Mouse (Mus musculus) megakaryocyte-erythroid progenitor cell, adult 5 weeks (primary cell): ENCODE results near the gene C730034F03Rik. TPM values are rescaled to one million over a fixed set of nuclear protein-coding genes. Genes with fewer than 3 reads are reported as not detected.

Experiments used
- polyA plus RNA-seq: library from polyadenylated mRNA; stranded (reverse); fragments of >175 nt; gene quantifications from 2 replicates; pipeline ENCODE4 v1.2.3, GENCODE M21; 2012

Gene C730034F03Rik
- polyA plus RNA-seq, result 0.07 TPM in 1 of 2 replicates, not detected in the other

DNA sequence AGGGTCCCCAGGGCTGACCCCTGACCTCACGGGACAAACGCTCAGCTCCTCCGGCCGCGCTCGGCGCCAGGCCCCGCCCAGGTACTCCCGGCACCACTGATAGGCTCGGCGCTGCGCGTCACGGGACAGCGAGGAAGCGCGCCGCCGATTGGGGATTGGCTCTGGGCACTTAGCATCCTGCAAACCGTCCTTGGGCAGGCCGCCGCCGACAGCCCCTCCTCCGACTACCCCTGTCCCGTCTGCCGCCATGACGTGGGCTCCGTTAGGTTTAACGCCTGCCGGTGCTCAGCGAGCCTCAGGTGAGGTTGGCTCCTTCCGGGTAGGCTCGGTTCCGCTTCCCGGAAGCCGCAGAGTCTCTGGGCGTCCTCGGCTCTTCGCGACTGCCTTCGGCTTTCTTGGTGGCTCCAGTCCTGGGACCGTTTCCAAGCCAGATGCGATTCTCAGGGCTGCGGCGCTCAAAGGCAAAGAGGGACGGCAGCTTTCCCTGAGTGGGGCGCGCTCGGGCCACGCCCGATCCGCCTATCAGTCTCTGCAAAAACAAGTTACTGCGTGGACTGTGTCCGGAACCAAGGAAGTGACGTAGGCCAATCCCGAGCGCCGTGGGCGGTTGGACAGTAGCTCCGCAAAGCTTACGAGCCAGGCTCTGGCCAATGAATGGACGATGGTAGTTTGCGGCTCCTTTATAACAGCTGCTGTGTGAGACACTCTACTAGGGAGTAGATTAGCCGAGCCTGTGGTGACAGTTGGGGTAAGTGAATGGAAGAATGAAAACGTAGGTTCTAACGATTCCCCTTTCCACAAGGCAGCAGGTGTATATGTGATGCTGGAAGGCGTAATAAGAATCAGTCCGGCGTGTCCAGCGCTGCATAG is at the start of gene C730034F03Rik, which contains the start of the genes Gm44502 and Chkb:
C730034F03Rik (plus strand) TSS at position 238 of the 870 bp plus-strand sequence.
Gm44502 (minus strand) TSS at position 345 of the 870 bp plus-strand sequence.
Chkb (minus strand) TSS at position 557 of the 870 bp plus-strand sequence.

DNA sequence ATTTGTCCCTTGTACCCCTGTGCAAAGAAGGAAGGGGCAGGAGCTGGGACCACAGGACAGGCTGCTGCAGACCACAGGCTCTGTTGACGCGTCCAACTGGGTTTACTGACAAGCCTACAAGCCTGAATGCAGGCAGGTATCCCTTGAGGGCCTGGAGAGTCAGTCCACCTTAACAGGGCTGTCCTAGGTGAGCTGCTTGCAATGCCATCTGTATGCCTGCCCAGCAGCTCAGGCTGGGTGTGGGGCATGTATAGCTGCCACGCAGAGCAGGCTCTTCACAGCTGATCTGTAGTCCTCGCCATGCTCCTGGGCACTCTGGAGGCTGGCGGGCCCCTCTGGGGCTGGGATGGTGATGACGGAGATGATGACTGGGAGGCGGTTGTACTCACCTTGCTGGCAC is 44.8 kb upstream of the C730034F03Rik start, which contains the start of gene Klhdc7b:
Klhdc7b (plus strand) TSS at position 301 of the 400 bp plus-strand sequence.

GRCm38 (mm10) chr15:89410118-89410517 is 19.3 kb upstream of the C730034F03Rik start, which contains the start of gene Syce3:
Syce3 (minus strand) TSS chr15:89410503.

GRCm38 (mm10) chr15:89425711-89426121 is 3.7 kb upstream of the C730034F03Rik start, which contains the start of gene Cpt1b:
Cpt1b (minus strand) TSS chr15:89425863.

DNA sequence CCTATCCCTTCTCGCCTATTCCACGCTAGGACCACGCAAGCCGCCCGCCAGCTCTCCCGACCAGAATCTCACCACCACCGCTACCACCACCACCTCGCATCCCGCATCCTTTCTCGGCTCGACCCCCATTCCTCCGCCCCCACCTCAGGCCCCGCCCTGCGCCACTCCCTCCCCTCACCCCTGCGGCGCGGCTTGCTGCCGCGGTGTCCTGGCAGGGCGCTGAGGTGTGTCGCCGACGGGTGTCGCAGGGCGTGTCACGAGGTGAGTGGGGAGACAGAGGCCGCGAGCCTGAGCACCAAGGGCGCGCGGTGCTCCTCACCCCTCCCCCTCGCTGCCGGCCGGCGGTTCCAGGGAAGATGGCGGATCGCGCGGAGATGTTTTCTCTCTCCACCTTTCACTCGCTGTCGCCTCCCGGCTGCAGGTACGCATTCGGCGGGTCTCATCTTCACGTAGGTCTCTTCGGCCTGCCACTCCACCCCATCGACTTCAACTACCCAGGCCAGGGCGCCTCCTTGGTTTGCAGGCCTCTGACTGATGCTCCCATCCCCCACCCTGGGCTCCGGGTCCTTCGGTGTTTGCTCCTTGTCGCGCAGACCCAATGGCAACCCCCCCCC is 24.6 kb downstream of the C730034F03Rik start, which contains the start of gene Mapk8ip2:
Mapk8ip2 (plus strand) TSS at position 49 of the 614 bp plus-strand sequence.

DNA sequence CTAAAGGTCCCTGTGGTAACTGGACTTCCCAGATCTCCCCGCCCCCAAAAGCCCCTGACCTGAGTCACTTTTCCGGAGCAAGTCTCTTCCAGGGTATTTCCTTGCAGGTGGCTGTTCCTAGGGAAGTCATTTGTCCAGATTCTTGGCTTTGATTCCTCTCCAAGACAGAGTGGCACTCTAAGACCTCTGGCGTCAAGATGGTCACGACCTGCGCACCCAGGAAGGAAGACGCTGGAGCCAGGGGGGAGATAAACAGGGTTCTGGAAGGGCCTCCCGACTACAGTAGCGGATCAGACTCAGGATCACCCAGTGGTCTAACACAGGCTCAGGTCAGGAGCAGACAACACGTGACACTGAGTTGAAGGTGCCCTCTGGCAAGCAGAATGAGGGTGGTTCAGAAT is 47.7 kb downstream of the C730034F03Rik start, which contains the start of gene Arsa:
Arsa (minus strand) TSS at position 335 of the 401 bp plus-strand sequence.

Other genes with a start within 250 kb of the C730034F03Rik start
- 38.5 and 40.7 TPM in 2 replicates for gene Plxnb2, start 248.8 kb upstream of the C730034F03Rik start, polyA plus RNA-seq
- 10.1 and 11.8 TPM in 2 replicates for gene Dennd6b, start 233.1 kb upstream of the C730034F03Rik start, polyA plus RNA-seq
- 47.6 and 60.3 TPM in 2 replicates for gene Ppp6r2, start 218.0 kb upstream of the C730034F03Rik start, polyA plus RNA-seq
- 172 and 230 TPM in 2 replicates for gene Sbf1, start 114.3 kb upstream of the C730034F03Rik start, polyA plus RNA-seq
- not detected in 2 replicates for gene Adm2, start 106.9 kb upstream of the C730034F03Rik start, polyA plus RNA-seq
- not detected in 2 replicates for gene Miox, start 95.2 kb upstream of the C730034F03Rik start, polyA plus RNA-seq
- gene Lmf2, start 73.9 kb upstream of the C730034F03Rik start, polyA plus RNA-seq, result 139 and 151 TPM in 2 replicates
- 63.0 and 78.6 TPM in 2 replicates for gene Ncaph2, start 73.9 kb upstream of the C730034F03Rik start, polyA plus RNA-seq
- gene Sco2, start 55.7 kb upstream of the C730034F03Rik start, polyA plus RNA-seq, result 75.8 and 81.4 TPM in 2 replicates
- 1.4 and 1.6 TPM in 2 replicates for gene Tymp, start 52.5 kb upstream of the C730034F03Rik start, polyA plus RNA-seq
- gene Odf3b, start 50.3 kb upstream of the C730034F03Rik start, polyA plus RNA-seq, result 24.7 and 38.6 TPM in 2 replicates
- gene Klhdc7b, start 44.7 kb upstream of the C730034F03Rik start, polyA plus RNA-seq, result 0.06 and 0.18 TPM in 2 replicates
- not detected in 2 replicates for gene Syce3, start 19.1 kb upstream of the C730034F03Rik start, polyA plus RNA-seq
- 2.2 and 2.7 TPM in 2 replicates for gene Cpt1b, start 3.7 kb upstream of the C730034F03Rik start, polyA plus RNA-seq
- gene Gm44502, start 107 bp downstream of the C730034F03Rik start, polyA plus RNA-seq, result 1.2 and 2.2 TPM in 2 replicates
- 157 and 209 TPM in 2 replicates for gene Chkb, start 319 bp downstream of the C730034F03Rik start, polyA plus RNA-seq
- gene Mapk8ip2, start 24.3 kb downstream of the C730034F03Rik start, polyA plus RNA-seq, result 0.01 TPM in 1 of 2 replicates, not detected in the other
- 51.0 and 62.2 TPM in 2 replicates for gene Arsa, start 47.8 kb downstream of the C730034F03Rik start, polyA plus RNA-seq
- 34.8 and 56.1 TPM in 2 replicates for gene Shank3, start 70.0 kb downstream of the C730034F03Rik start, polyA plus RNA-seq
- gene Acr, start 138.7 kb downstream of the C730034F03Rik start, polyA plus RNA-seq, result 0.15 and 0.39 TPM in 2 replicates
- gene Rabl2, start 162.3 kb downstream of the C730034F03Rik start, polyA plus RNA-seq, result 14.4 and 21.8 TPM in 2 replicates